ENCODE assay signal across 9 mouse cellular contexts in genomic region chrX:11493526-11494245, GRCm38 (mm10).
A peak's percentile ranks its signal among the peaks of the same experiment; 100 is the strongest.
DNase-seq lines count a peak whose midpoint lies in the region; ATAC-seq lines count a peak whose summit lies in the region.
"Had no signal": no experiment of that assay in that cellular context is flagged by ENCODE, and none has a peak within 500 bp of the region (broad histone marks: within the 10 kb centered on the region; RNA-seq: fewer than 3 reads in every experiment).

No protein-coding gene starts in this region.

- no peak overlapping the region for H3K27ac ChIP-seq in embryonic facial prominence, embryonic 11.5 days (replicated peaks; ENCODE audit: low read depth, low read length)
- H3K27ac ChIP-seq in hindbrain, embryonic 10.5 days: peak overlapping the region; percentile 83
- peak overlapping the region; percentile 89 for H3K27ac ChIP-seq in midbrain, embryonic 12.5 days (replicated peaks)

- H3K4me2 ChIP-seq in embryonic facial prominence, embryonic 11.5 days (ENCODE audit: low read depth, low read length): peak overlapping the region; percentile 30; the same call in 1 of the 2 replicates
- H3K4me2 ChIP-seq in midbrain, embryonic 12.5 days (replicated peaks): peak overlapping the region; percentile 30

- H3K36me3 ChIP-seq in embryonic facial prominence, embryonic 11.5 days (replicated peaks; ENCODE audit: control insufficient read depth, insufficient read depth, low read depth, low read length): no peaks in the 10 kb centered on the region
- no peaks in the 10 kb centered on the region for H3K36me3 ChIP-seq in hindbrain, embryonic 10.5 days
- no peaks in the 10 kb centered on the region for H3K36me3 ChIP-seq in midbrain, embryonic 12.5 days

- DNase-seq in heart, adult 18-20 months: peak; percentile 12 to 26
- no peak for DNase-seq in heart, postnatal 25 days (ENCODE audit: low spot score)
- DNase-seq in embryonic facial prominence, embryonic 11.5 days (ENCODE audit: low spot score): peak; percentile 49
- DNase-seq in hindbrain, embryonic 10.5 days (ENCODE audit: low spot score): peak; percentile 76
- no peak for DNase-seq in B cell, adult 2 months
- DNase-seq in cerebellum, adult 9-11 months: no peak

- H3K9me3 ChIP-seq in embryonic facial prominence, embryonic 11.5 days (replicated peaks; ENCODE audit: control insufficient read depth, low read length): no peaks in the 10 kb centered on the region
- H3K9me3 ChIP-seq in hindbrain, embryonic 10.5 days: no peaks in the 10 kb centered on the region
- H3K9me3 ChIP-seq in midbrain, embryonic 12.5 days: no peaks in the 10 kb centered on the region

- WGBS in embryonic facial prominence, embryonic 11.5 days: 28% methylated on average over 19 of the region's 19 CpGs
- 36% methylated on average over 19 of the region's 19 CpGs for WGBS in hindbrain, embryonic 10.5 days
- 35% methylated on average over 19 of the region's 19 CpGs for WGBS in midbrain, embryonic 12.5 days

- peaks cover 2% of the 10 kb centered on the region; the same call in 1 of the 2 replicates for H3K4me1 ChIP-seq in embryonic facial prominence, embryonic 11.5 days (ENCODE audit: control insufficient read depth, insufficient read depth, low read length)
- H3K4me1 ChIP-seq in hindbrain, embryonic 10.5 days (replicated peaks): peaks cover 50% of the 10 kb centered on the region
- peaks cover 36% of the 10 kb centered on the region for H3K4me1 ChIP-seq in midbrain, embryonic 12.5 days

- peak overlapping the region; percentile 46 for H3K9ac ChIP-seq in embryonic facial prominence, embryonic 11.5 days (replicated peaks; ENCODE audit: low read length)
- H3K9ac ChIP-seq in midbrain, embryonic 12.5 days (replicated peaks): no peak overlapping the region

- H3K27me3 ChIP-seq in embryonic facial prominence, embryonic 11.5 days (ENCODE audit: control insufficient read depth, insufficient read depth, low read length): no peaks in the 10 kb centered on the region; the same call in 1 of the 2 replicates
- peaks cover 84% of the 10 kb centered on the region for H3K27me3 ChIP-seq in hindbrain, embryonic 10.5 days (ENCODE audit: insufficient read depth, poor library complexity, severe bottlenecking)
- peaks cover 8% of the 10 kb centered on the region for H3K27me3 ChIP-seq in midbrain, embryonic 12.5 days

- intact Hi-C loops in heart, postnatal 25 days (cut with DNase I): loop anchor here (5.0 kb wide), 1 partner anchor 71 kb away; no protein-coding TSS in a partner anchor

- H3K4me3 ChIP-seq in embryonic facial prominence, embryonic 11.5 days (ENCODE audit: low read depth, low read length): no peak overlapping the region
- H3K4me3 ChIP-seq in hindbrain, embryonic 10.5 days: peak overlapping the region; percentile 35
- no peak overlapping the region for H3K4me3 ChIP-seq in midbrain, embryonic 12.5 days
- H3K4me3 ChIP-seq: erythroblast, embryonic 14.5 days had no signal

- ATAC-seq in embryonic facial prominence, embryonic 11.5 days (replicated peaks; ENCODE audit: insufficient number of reproducible peaks, low FRiP score, low TSS enrichment, low read depth): peak; percentile 80
- peak; percentile 88 for ATAC-seq in midbrain, embryonic 12.5 days (ENCODE audit: low FRiP score, low read depth)
- ATAC-seq in megakaryocyte progenitor cell, adult 5-6 weeks (replicated peaks; ENCODE audit: poor library complexity): no peak

Comparison
In these comparisons a context has a peak if more than half of its experiments do, and no peak if none do; other contexts are left out.
1. DNase-seq: peak in heart, adult 18-20 months (2 of 2), embryonic facial prominence, embryonic 11.5 days (single experiment) and hindbrain, embryonic 10.5 days (single experiment); none in heart, postnatal 25 days (single experiment), B cell, adult 2 months (0 of 2) and cerebellum, adult 9-11 months (single experiment).